Mouse (Mus musculus) cerebellum, adult 2 months (tissue): ENCODE measurements around the gene Glg1. TPM values are rescaled to one million over a fixed set of nuclear protein-coding genes. Genes with fewer than 3 reads are reported as not detected.
"Not testable (repeated sequence)": the region's sequence is repeated elsewhere in the genome, so short reads cannot be mapped to it uniquely, and the experiment has no call there.

Experiments used
- DNase-seq, 2 experiments: peaks; one replicate each; pipeline ENCODE4 v3.0.0; 2021
- H3K27ac ChIP-seq: fragments of 200-500 bp; 2 replicates; pipeline ENCODE4 v1.5.1; 2012; ENCODE audit warnings: low read length, control low read depth, inconsistent platforms; ENCODE audit not compliant: insufficient read depth
- H3K27me3 ChIP-seq: fragments of 200-500 bp; 2 replicates; pipeline ENCODE4 v1.6.1; 2012; ENCODE audit warnings: inconsistent platforms, mild to moderate bottlenecking, low read length, moderate library complexity; ENCODE audit not compliant: control insufficient read depth, insufficient read depth
- H3K4me1 ChIP-seq: fragments of 200-500 bp; 2 replicates; pipeline ENCODE4 v1.6.1; 2011; ENCODE audit warnings: low read length; ENCODE audit not compliant: control insufficient read depth, insufficient read depth
- H3K4me3 ChIP-seq: fragments of 200-500 bp; replicated peaks from 2 replicates; pipeline ENCODE3; 2011; ENCODE audit warnings: mild to moderate bottlenecking, low read depth, low read length, control low read depth; ENCODE audit not compliant: insufficient read depth
- CTCF ChIP-seq: fragments of 200-500 bp; IDR thresholded peaks from 2 replicates; pipeline ENCODE4 v1.5.1; 2011; ENCODE audit warnings: low read depth, mild to moderate bottlenecking, control low read depth, low read length, moderate library complexity, borderline replicate concordance; ENCODE audit not compliant: insufficient read depth
- POLR2A ChIP-seq: fragments of 200-500 bp; IDR thresholded peaks from 2 replicates; pipeline ENCODE4 v1.6.1; 2011; ENCODE audit warnings: low read length, control low read depth, borderline replicate concordance; ENCODE audit not compliant: insufficient read depth
- WGBS: fragments of 180-500 bp; shearing (Covaris S2); methylation state at CpG from one replicate; pipeline ENCODE4 v1.1.7; 2018; 5-methylcytosine and 5-hydroxymethylcytosine counted together
- polyA plus RNA-seq: library from polyadenylated mRNA; depleted of rRNA; stranded (reverse); fragments of >200 nt; gene quantifications from 2 replicates; pipeline ENCODE4 v1.2.3, GENCODE M21; 2012

The Glg1 gene
- polyA plus RNA-seq, 1 experiment: 74.1 TPM

GRCm38 (mm10) chr8:111299363-111299820, 40.4 kb upstream of the Glg1 start:
- Histone ChIP-seq H3K4me1 (no peaks in the 10 kb centered on the region; the same call in 1 of the 2 replicates), H3K27me3 (no peaks in the 10 kb centered on the region), H3K4me3 (peak overlapping the region; percentile 77), H3K27ac (peak overlapping the region; percentile 52; the same call in 1 of the 2 replicates)
- TF ChIP-seq POLR2A (no peak), CTCF (no peak)
- peak; percentile 56 to 67 for DNase-seq
- under 1% methylated on average over 28 of the region's 28 CpGs for WGBS

- TF ChIP-seq POLR2A: no peak
- Histone ChIP-seq H3K4me3 (no peak overlapping the region), H3K27me3 (no peaks in the 10 kb centered on the region), H3K4me1 (no peaks in the 10 kb centered on the region; the same call in 1 of the 2 replicates), H3K27ac (no peak overlapping the region; the same call in 1 of the 2 replicates)
- peak; percentile 31 to 47 for DNase-seq
- 20% methylated on average over 1 of the region's 1 CpGs for WGBS
Observed at GRCm38 (mm10) chr8:111298011-111298410, 39.0 kb upstream of the Glg1 start.

- 91% methylated on average over 7 of the region's 7 CpGs for WGBS
- DNase-seq: no peak
- Histone ChIP-seq H3K27me3 (no peaks in the 10 kb centered on the region), H3K4me1 (no peaks in the 10 kb centered on the region), H3K4me3 (no peak overlapping the region), H3K27ac (no peak overlapping the region)
- TF ChIP-seq POLR2A: no peak
- TF ChIP-seq CTCF: no peak
Observed at GRCm38 (mm10) chr8:111291733-111292132, 32.7 kb upstream of the Glg1 start.

- Histone ChIP-seq H3K27me3 (no peaks in the 10 kb centered on the region), H3K4me3 (no peak overlapping the region), H3K4me1 (no peaks in the 10 kb centered on the region), H3K27ac (no peak overlapping the region)
- 92% methylated on average over 7 of the region's 7 CpGs for WGBS
- no peak for DNase-seq
- TF ChIP-seq POLR2A: no peak
Observed at GRCm38 (mm10) chr8:111290586-111290985, 31.6 kb upstream of the Glg1 start.

GRCm38 (mm10) chr8:111285603-111286002, 26.6 kb upstream of the Glg1 start:
- Histone ChIP-seq H3K27me3 (no peaks in the 10 kb centered on the region), H3K27ac (no peak overlapping the region), H3K4me1 (no peaks in the 10 kb centered on the region), H3K4me3 (no peak overlapping the region)
- TF ChIP-seq POLR2A: no peak
- TF ChIP-seq CTCF: no peak
- WGBS: 71% methylated on average over 4 of the region's 4 CpGs
- DNase-seq: no peak

GRCm38 (mm10) chr8:111282093-111282492, 23.1 kb upstream of the Glg1 start:
- H3K4me3 ChIP-seq: no peak overlapping the region
- no peak for DNase-seq
- H3K27ac ChIP-seq: no peak overlapping the region
- TF ChIP-seq CTCF: no peak
- TF ChIP-seq POLR2A: no peak
- no peaks in the 10 kb centered on the region for H3K4me1 ChIP-seq
- no peaks in the 10 kb centered on the region for H3K27me3 ChIP-seq
- 94% methylated on average over 3 of the region's 3 CpGs for WGBS

GRCm38 (mm10) chr8:111268277-111268676, 9.3 kb upstream of the Glg1 start:
- TF ChIP-seq CTCF: no peak
- no peak for TF ChIP-seq POLR2A
- Histone ChIP-seq H3K27ac (no peak overlapping the region), H3K4me1 (no peaks in the 10 kb centered on the region), H3K27me3 (no peaks in the 10 kb centered on the region), H3K4me3 (no peak overlapping the region)
- no peak for DNase-seq
- WGBS: 83% methylated on average over 2 of the region's 2 CpGs

- not testable (repeated sequence) for H3K27ac ChIP-seq, H3K4me3 ChIP-seq
- WGBS: 71% methylated on average over 7 of the region's 7 CpGs
Observed at GRCm38 (mm10) chr8:111266161-111266560, 7.1 kb upstream of the Glg1 start.

More at GRCm38 (mm10) chr8:111266161-111266560, 7.1 kb upstream of the Glg1 start:
- not testable (repeated sequence) for H3K4me1 ChIP-seq, H3K27me3 ChIP-seq, DNase-seq
